Mouse (Mus musculus): ENCODE measurements around the gene Ssr3. TPM values are rescaled to one million over a fixed set of nuclear protein-coding genes. Genes with fewer than 3 reads are reported as not detected.

Ssr3 gene
- polyA plus RNA-seq, 1 experiment from 2014 or later, result 293 TPM

DNA sequence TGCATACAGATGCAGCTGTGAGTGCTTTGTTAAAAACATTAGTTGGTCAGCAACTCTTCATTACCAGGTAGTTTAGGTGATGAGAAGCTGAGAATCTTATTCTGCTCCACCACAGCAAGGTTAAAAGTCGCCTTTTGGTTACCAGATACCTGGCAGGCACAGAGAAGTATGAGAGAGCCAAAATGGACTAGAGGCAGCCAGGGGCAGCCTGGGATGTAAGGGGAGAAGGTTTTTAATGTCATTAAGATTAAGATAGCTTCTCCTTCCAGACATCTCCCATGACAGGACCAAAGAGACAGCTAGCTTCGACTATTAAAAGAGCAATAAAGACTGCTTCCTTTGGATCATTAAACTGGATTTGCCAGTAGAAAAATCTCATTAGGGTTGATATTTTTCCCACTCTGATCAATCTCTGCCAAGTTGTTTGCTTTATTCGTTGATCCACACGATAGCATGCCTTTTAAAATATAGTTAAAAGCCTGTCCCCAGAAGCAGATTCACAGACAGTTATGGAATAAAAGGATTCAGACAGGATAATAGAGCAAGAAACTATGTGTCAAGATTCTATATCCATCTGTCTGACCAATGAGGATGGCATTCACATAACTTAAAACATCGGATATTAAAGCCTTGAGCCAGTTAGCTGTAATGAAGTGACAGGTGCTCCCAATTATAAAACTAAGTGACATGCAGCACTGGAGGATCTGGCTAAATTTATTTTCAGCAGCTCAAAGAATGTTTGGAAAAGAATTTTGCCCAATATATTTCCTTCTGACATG lies 52.1 kb downstream of the Ssr3 start:
- no peaks in the 10 kb centered on the region for H3K27me3 ChIP-seq (replicated peaks)
- H3K9me3 ChIP-seq, result no peaks in the 10 kb centered on the region
- no peak overlapping the region for H3K4me3 ChIP-seq (replicated peaks)
- ATAC-seq (ENCODE audit: insufficient read depth, low FRiP score, low read depth), result no peak
- H3K4me1 ChIP-seq, result peaks cover 4% of the 10 kb centered on the region; the same call in 1 of the 2 replicates
- H3K36me3 ChIP-seq, result no peaks in the 10 kb centered on the region
- no peak overlapping the region for H3K4me2 ChIP-seq
- no peak overlapping the region for H3K9ac ChIP-seq
- H3K27ac ChIP-seq, result no peak overlapping the region
- WGBS, result 71% methylated on average over 5 of the region's 5 CpGs

DNA sequence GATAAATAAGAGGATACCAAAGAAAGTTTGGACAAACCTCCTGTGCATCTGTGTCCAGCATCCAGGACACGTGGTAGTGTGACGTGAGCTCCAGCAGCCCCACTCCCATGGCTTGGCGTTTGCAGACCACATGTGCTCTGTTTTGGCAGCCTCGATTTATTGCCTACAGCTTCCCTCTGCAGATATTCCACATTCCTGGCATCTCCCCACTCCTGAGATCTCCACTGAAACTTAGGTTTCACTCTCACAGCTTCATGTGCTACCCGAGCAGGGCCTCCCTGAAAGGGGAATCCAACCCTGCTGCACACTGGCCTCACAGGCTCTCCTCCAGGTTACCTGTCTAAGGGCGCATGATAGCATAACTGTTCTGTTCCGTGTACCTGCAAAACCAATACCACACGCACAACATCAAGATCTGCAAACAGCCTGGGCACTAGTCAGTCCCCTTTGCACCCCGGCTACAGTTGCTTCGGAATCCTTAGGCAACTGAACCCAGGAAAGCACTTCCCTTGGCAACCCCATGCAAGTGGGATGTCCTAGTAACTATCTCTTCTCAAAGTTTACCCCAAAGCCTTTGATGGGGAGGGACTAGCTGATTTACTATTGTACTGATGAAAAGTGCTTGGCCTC lies 54.5 kb downstream of the Ssr3 start:
- H3K36me3 ChIP-seq, result no peaks in the 10 kb centered on the region
- no peak overlapping the region for H3K27ac ChIP-seq
- peak; percentile 66; the same call in 1 of the 2 replicates for ATAC-seq (ENCODE audit: insufficient read depth, low FRiP score, low read depth)
- H3K9ac ChIP-seq, result no peak overlapping the region
- H3K4me2 ChIP-seq, result no peak overlapping the region
- 58% methylated on average over 10 of the region's 10 CpGs for WGBS
- H3K4me1 ChIP-seq, result peaks cover 4% of the 10 kb centered on the region; the same call in 1 of the 2 replicates
- no peaks in the 10 kb centered on the region for H3K27me3 ChIP-seq (replicated peaks)
- no peak overlapping the region for H3K4me3 ChIP-seq (replicated peaks)
- H3K9me3 ChIP-seq, result no peaks in the 10 kb centered on the region

Other genes starting within 250 kb of the Ssr3 start
- 35.5 and 38.8 TPM in 2 replicates for gene Tiparp, start 135.8 kb upstream of the Ssr3 start, polyA plus RNA-seq (2015; fragmentation: Nextera tagmentation; extraction: Ambion mirVana)